Mouse (Mus musculus) heart, embryonic 11.5 days (tissue): ENCODE results near the gene Fancd2. TPM values are rescaled to one million over a fixed set of nuclear protein-coding genes. Genes with fewer than 3 reads are reported as not detected.

Source experiments
- ATAC-seq: fragments of 200-750 bp; cut with Nextera tagmentation; replicated peaks from 2 replicates; pipeline ENCODE4 v1.8.0; 2017; ENCODE audit warnings: moderate library complexity; ENCODE audit not compliant: insufficient number of reproducible peaks, low FRiP score, low TSS enrichment
- H3K27ac ChIP-seq: fragments of 300-500 bp; sonication (generic); 2 replicates; pipeline ENCODE4 v1.5.1; 2014; ENCODE audit warnings: mild to moderate bottlenecking, low read depth, low read length
- H3K27me3 ChIP-seq: fragments of 300-500 bp; sonication (generic); 2 replicates; pipeline ENCODE4 v1.6.1; 2014; ENCODE audit warnings: mild to moderate bottlenecking, low read length, mixed read lengths; ENCODE audit not compliant: control insufficient read depth, insufficient read depth
- H3K36me3 ChIP-seq: fragments of 300-500 bp; sonication (generic); 2 replicates; pipeline ENCODE4 v1.6.1; 2014; ENCODE audit warnings: mild to moderate bottlenecking, low read length, moderate library complexity, mixed read lengths; ENCODE audit not compliant: control insufficient read depth, insufficient read depth
- H3K4me1 ChIP-seq: fragments of 300-500 bp; sonication (generic); 2 replicates; pipeline ENCODE4 v1.6.1; 2014; ENCODE audit warnings: low read length; ENCODE audit not compliant: control insufficient read depth, insufficient read depth
- H3K4me2 ChIP-seq: fragments of 300-500 bp; sonication (generic); 2 replicates; pipeline ENCODE4 v1.6.1; 2014; ENCODE audit warnings: mild to moderate bottlenecking, moderate library complexity
- H3K4me3 ChIP-seq: fragments of 300-500 bp; sonication (generic); 2 replicates; pipeline ENCODE4 v1.5.1; 2014; ENCODE audit warnings: low read depth, low read length
- H3K9ac ChIP-seq: fragments of 300-500 bp; sonication (generic); 2 replicates; pipeline ENCODE4 v1.6.1; 2014; ENCODE audit warnings: mild to moderate bottlenecking, low read depth, low read length, moderate library complexity
- H3K9me3 ChIP-seq: fragments of 300-500 bp; sonication (generic); replicated peaks from 2 replicates; pipeline ENCODE4 v1.6.1; 2016; ENCODE audit warnings: low read length; ENCODE audit not compliant: control insufficient read depth
- WGBS: fragments of 180-500 bp; shearing (Covaris S2); extraction: QIAGEN DNeasy Blood & Tissue Kit; methylation state at CpG from one replicate; pipeline ENCODE4 v1.1.7; 2014; ENCODE audit not compliant: insufficient replicate concordance; 5-methylcytosine and 5-hydroxymethylcytosine counted together
- polyA plus RNA-seq: library from polyadenylated mRNA; unstranded; fragments of >200 nt; fragmentation: Nextera tagmentation; extraction: Ambion mirVana; gene quantifications from 2 replicates; pipeline ENCODE4 v1.2.1, GENCODE M21; 2014

Fancd2 gene
- polyA plus RNA-seq, 1 experiment from 2014 or later, result 12.6 TPM

DNA sequence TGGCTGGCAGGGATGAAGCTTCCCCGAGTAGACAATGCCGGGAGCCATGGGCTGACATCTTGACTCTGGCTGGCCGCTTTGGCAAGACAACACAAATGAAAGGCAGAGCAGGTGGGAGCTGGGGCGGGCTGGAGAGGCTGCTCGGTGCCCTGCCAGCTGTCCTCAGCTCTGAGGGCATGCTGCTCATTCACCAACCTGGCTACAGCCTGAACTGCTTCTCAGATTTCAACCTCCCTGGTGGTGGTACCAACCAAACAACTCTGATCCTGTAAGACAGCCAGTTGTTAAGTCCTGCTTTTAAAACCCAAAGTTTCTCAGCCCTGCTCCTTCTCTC, 22.6 kb upstream of the Fancd2 start:
- no peaks in the 10 kb centered on the region for H3K4me1 ChIP-seq
- H3K4me3 ChIP-seq, result no peak overlapping the region
- H3K27ac ChIP-seq, result no peak overlapping the region
- WGBS, result 60% methylated on average over 5 of the region's 5 CpGs
- H3K4me2 ChIP-seq, result no peak overlapping the region
- no peaks in the 10 kb centered on the region for H3K27me3 ChIP-seq
- H3K9me3 ChIP-seq, result no peaks in the 10 kb centered on the region
- peaks cover 4% of the 10 kb centered on the region for H3K36me3 ChIP-seq
- H3K9ac ChIP-seq, result no peak overlapping the region
- ATAC-seq, result no peak

DNA sequence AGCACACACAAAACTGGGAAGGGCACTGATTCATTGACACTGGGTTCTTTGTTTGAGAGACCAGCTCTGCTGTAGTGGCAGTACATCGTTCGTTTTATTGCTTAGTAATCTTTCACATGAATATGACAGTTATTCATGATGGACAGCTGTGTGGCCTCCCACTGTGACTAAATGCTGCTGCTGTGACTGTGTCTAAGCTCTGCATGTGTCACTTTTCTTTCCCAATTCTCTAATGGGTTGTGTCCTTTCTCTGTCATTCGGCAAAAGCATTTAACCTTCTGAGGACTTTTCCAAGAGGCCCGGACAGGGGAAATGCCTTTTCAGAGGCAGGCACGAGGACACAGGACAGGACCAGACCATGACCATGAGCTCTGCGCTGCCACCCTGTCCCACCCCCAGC, 17.5 kb upstream of the Fancd2 start:
- peaks cover 7% of the 10 kb centered on the region; the same call in 1 of the 2 replicates for H3K9me3 ChIP-seq
- WGBS, result 91% methylated on average over 6 of the region's 6 CpGs
- H3K9ac ChIP-seq, result no peak overlapping the region
- no peak overlapping the region for H3K27ac ChIP-seq
- H3K36me3 ChIP-seq, result peaks cover 46% of the 10 kb centered on the region
- no peak for ATAC-seq
- no peak overlapping the region for H3K4me3 ChIP-seq
- H3K27me3 ChIP-seq, result no peaks in the 10 kb centered on the region
- H3K4me1 ChIP-seq, result no peaks in the 10 kb centered on the region
- H3K4me2 ChIP-seq, result no peak overlapping the region

DNA sequence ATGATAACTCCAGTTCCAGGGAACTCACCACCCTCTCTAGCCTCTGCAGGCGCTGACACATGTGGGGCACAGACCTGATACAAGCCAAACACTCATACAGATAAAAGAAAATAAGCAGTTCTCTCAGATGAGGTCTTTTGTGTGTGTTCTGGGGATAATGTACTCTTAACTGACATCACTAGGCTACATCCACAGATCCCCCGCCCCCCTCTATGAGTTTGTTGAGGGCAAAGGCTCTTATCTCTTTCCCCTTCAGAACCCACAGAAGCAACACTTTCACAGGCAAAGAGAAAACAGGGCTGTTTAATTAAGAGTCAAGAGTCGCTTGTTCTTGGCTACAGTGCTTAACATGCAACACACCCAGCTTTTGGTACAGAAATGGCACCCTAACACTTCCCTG, 16.9 kb upstream of the Fancd2 start:
- Histone ChIP-seq H3K27ac (no peak overlapping the region), H3K9ac (no peak overlapping the region), H3K4me3 (no peak overlapping the region), H3K4me2 (no peak overlapping the region), H3K27me3 (no peaks in the 10 kb centered on the region), H3K36me3 (peaks cover 51% of the 10 kb centered on the region), H3K9me3 (peaks cover 7% of the 10 kb centered on the region; the same call in 1 of the 2 replicates), H3K4me1 (no peaks in the 10 kb centered on the region)
- ATAC-seq, result no peak
- 95% methylated on average over 3 of the region's 3 CpGs for WGBS

DNA sequence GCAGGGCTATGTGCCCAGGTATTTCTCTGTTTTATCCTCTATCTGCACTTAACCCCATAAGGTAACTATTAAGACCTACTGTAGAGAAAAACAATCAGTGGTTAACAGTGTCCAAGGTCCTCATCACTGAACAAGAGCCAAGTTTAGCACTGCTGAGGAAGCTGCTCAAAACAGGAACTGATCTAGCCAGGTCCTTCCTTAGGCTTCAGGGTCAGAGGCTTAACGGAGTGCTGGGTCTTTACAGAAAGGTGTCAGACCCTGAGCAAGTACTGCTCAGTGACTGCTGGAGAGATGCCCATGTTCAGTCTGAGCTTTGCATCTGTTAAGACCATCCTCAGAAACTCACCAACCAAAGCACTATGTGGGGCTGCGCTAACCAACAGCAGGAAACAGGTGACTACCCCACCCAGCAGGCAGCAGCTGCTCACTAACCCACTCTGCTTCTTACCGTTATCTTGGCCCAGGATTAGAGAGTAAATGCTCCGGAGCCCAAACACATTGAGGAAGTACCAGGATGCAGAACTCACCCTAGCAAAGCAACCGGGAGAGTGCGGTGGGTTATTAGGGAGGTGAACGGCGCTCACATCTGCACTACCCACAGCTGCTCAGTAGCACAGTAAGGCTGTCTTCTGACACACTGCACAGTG, 13.9 kb upstream of the Fancd2 start:
- peaks cover 7% of the 10 kb centered on the region; the same call in 1 of the 2 replicates for H3K9me3 ChIP-seq

DNA sequence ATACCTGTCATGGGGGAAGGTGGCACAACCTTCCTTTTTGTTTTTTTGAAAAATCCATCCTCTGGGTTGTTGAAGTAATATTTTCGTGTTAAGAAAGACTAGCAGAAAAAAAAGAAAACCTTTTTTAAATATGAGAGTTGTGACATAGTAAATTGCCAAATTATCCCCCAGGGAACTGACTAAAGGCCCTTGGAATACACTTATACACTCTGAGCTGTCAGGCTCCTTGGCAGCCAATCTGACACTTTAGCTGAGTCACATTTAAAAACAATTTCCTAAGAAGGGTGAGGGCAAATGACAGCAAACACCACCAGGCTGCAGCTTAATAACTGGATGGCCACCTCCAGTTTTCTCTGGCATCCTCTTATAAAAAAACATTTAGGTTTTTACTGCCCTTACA, 9.2 kb upstream of the Fancd2 start:
- H3K4me2 ChIP-seq, result no peak overlapping the region
- peaks cover 35% of the 10 kb centered on the region for H3K36me3 ChIP-seq
- no peaks in the 10 kb centered on the region for H3K27me3 ChIP-seq
- H3K9ac ChIP-seq, result no peak overlapping the region
- H3K4me1 ChIP-seq, result no peaks in the 10 kb centered on the region
- H3K4me3 ChIP-seq, result no peak overlapping the region
- no peak for ATAC-seq
- no peaks in the 10 kb centered on the region for H3K9me3 ChIP-seq
- WGBS, result 70% methylated on average over 1 of the region's 1 CpGs
- no peak overlapping the region for H3K27ac ChIP-seq

More for the DNA sequence above, 13.9 kb upstream of the Fancd2 start:
- H3K4me1 ChIP-seq, result no peaks in the 10 kb centered on the region
- no peak overlapping the region for H3K4me3 ChIP-seq
- no peak for ATAC-seq
- no peak overlapping the region for H3K4me2 ChIP-seq
- H3K27ac ChIP-seq, result no peak overlapping the region
- H3K9ac ChIP-seq, result no peak overlapping the region
- WGBS, result 90% methylated on average over 8 of the region's 8 CpGs
- peaks cover 66% of the 10 kb centered on the region for H3K36me3 ChIP-seq
- no peaks in the 10 kb centered on the region for H3K27me3 ChIP-seq

DNA sequence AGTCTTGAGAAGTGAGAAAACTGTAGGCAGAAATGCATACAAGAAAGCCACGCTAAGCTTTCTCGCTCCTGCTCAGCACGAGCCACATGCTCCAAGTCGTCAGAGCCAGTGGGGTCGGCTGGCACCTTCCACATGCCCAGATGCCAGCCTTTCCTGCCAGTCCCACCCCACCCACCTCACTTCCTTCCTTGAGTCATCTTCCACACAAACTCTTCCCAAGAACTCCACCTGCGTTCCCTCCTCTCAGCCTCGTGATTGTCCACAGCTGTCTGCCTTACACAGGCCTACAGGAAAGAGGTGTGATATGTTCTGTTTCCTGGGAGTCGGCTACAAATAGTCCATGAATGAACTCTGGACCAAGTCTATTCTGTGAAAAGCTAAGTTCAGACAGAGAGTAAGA, 8.1 kb upstream of the Fancd2 start:
- 84% methylated on average over 8 of the region's 8 CpGs for WGBS
- H3K9ac ChIP-seq, result no peak overlapping the region
- H3K27ac ChIP-seq, result no peak overlapping the region
- no peaks in the 10 kb centered on the region for H3K27me3 ChIP-seq
- no peak overlapping the region for H3K4me2 ChIP-seq
- H3K4me1 ChIP-seq, result no peaks in the 10 kb centered on the region
- ATAC-seq, result no peak
- peaks cover 26% of the 10 kb centered on the region for H3K36me3 ChIP-seq
- H3K9me3 ChIP-seq, result no peaks in the 10 kb centered on the region
- H3K4me3 ChIP-seq, result no peak overlapping the region

DNA sequence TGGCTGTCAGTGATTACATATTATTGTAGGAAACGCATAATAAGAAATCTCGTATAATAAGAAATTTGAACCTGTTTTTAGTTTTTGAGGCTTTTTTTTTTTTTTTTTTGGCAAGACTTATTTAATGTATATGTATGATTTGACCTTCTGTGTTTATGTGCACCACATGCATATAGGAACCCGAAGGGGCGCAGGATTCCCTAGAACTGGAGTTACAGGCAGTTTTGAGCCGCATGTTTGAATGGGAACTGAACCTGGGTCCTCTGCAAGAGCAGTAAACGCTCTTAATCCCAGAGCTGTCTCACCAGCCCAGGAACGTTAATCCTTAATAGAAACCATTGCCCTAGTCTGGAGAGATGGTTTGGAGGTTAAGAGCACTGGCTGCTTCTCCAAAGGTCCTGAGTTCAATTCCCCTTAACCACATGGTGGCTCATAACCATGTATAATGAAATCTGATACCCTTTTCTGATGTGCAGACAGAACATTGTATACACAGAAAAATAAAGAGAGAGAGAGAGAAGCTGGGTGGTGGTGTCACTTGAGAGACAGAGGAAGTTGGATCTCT, 440 bp downstream of the Fancd2 start:
- Histone ChIP-seq H3K27me3 (no peaks in the 10 kb centered on the region), H3K9me3 (no peaks in the 10 kb centered on the region), H3K27ac (no peak overlapping the region), H3K36me3 (no peaks in the 10 kb centered on the region), H3K4me2 (peak overlapping the region; percentile 66), H3K4me3 (peak overlapping the region; percentile 64), H3K4me1 (peaks cover 12% of the 10 kb centered on the region), H3K9ac (peak overlapping the region; percentile 77)
- 8% methylated on average over 7 of the region's 7 CpGs for WGBS
- no peak for ATAC-seq

DNA sequence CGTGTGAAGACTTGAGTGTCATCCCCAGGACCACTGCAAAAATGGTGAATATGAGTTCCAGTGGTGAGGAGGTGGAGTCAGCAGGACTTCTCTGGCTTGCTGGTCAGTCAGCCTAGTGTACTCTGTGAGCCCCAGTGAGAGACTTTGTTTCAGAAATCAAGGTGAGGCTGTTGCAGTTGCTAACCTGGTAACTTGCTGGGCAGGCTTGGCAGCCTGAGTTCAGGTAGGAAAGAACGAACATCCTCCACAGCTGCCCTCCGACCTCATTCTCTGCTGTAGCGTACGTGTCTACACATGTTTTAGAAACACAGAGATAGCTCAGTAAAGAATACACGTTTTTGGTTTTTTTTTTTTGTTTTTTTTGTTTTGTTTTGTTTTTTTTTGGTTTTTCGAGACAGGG, 3.4 kb downstream of the Fancd2 start:
- Histone ChIP-seq H3K4me3 (no peak overlapping the region), H3K4me1 (peaks cover 12% of the 10 kb centered on the region), H3K27ac (no peak overlapping the region), H3K9me3 (no peaks in the 10 kb centered on the region), H3K27me3 (no peaks in the 10 kb centered on the region), H3K9ac (no peak overlapping the region; the same call in 1 of the 2 replicates), H3K36me3 (peaks cover 4% of the 10 kb centered on the region; the same call in 1 of the 2 replicates), H3K4me2 (no peak overlapping the region)
- 81% methylated on average over 7 of the region's 7 CpGs for WGBS
- ATAC-seq, result no peak

DNA sequence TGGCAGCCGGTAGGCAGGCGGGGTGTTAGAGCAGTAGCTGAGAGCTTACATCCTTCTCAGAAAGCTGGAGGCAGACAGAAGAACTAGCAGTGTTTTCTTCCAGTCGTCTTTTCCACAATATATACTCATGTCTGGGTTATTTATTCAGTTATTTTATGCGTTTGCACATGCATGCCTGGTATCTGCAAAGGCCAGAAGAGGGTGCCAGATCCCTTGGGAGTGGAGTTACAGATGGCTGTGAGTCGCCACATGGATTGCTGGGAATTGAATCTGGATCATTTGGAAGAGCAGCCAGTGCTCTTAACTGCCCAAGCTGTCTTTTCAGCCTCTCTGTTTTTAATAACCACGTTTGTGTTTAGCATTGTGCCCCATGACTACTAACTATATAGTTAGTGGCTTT, 10.1 kb downstream of the Fancd2 start:
- Histone ChIP-seq H3K4me1 (no peaks in the 10 kb centered on the region), H3K27me3 (no peaks in the 10 kb centered on the region), H3K4me2 (no peak overlapping the region), H3K36me3 (peaks cover 8% of the 10 kb centered on the region; the same call in 1 of the 2 replicates), H3K9ac (no peak overlapping the region), H3K4me3 (no peak overlapping the region), H3K9me3 (no peaks in the 10 kb centered on the region), H3K27ac (no peak overlapping the region)
- 86% methylated on average over 6 of the region's 6 CpGs for WGBS
- no peak for ATAC-seq
